ENCODE assay signal across 18 mouse cellular contexts in genomic region chr5:102817641-102818040, GRCm38 (mm10).
DNase-seq lines count a peak whose midpoint lies in the region; ATAC-seq and TF ChIP-seq lines count a peak whose summit lies in the region.
"Had no signal": no experiment of that assay in that cellular context is flagged by ENCODE, and none has a peak within 500 bp of the region (broad histone marks: within the 10 kb centered on the region; RNA-seq: fewer than 3 reads in every experiment).

No protein-coding gene starts in this region.

- no peak overlapping the region for H3K4me3 ChIP-seq in kidney, embryonic 14.5 days (ENCODE audit: low read length)
- H3K4me3 ChIP-seq in liver, embryonic 12.5 days: no peak overlapping the region
- H3K4me3 ChIP-seq: forebrain, embryonic 13.5 days; hindbrain, embryonic 10.5 days; left cerebral cortex, adult 2 months; myocyte had no signal

- no peak for TF ChIP-seq CTCF in Patski (IDR thresholded peaks at IDR 0.05)

- H3K4me1 ChIP-seq in kidney, embryonic 14.5 days (ENCODE audit: control insufficient read depth, insufficient read depth, low read length): 0 out of 2 replicates have a peak, but pooled peaks cover 8% of the 10 kb centered on the region
- H3K4me1 ChIP-seq in liver, embryonic 12.5 days: no peaks in the 10 kb centered on the region
- H3K4me1 ChIP-seq: forebrain, embryonic 13.5 days; hindbrain, embryonic 10.5 days had no signal

- CTCF ChIA-PET in Patski (lab: Charles Lee): interaction anchor here (0.8 to 1.9 kb wide), 11 partner anchors 9 to 57 kb away, joined by 3 to 9 read pairs (median 4); no protein-coding TSS in a partner anchor

- WGBS in kidney, embryonic 14.5 days: 65% methylated on average over 7 of the region's 7 CpGs
- WGBS in liver, embryonic 12.5 days (ENCODE audit: insufficient replicate concordance): 60% methylated on average over 7 of the region's 7 CpGs

- peak; percentile 98 for ATAC-seq in Patski
- ATAC-seq in kidney, embryonic 14.5 days (ENCODE audit: low FRiP score, low TSS enrichment): peak; percentile 96
- ATAC-seq in liver, embryonic 12.5 days: peak; percentile 64; the same call in 1 of the 2 replicates
- ATAC-seq: forebrain, embryonic 13.5 days had no signal

- in situ Hi-C loops in Patski (cut with MboI; ENCODE audit: low pct_unique_long_range_greater_than_20kb): no loop called here

- H3K4me2 ChIP-seq in kidney, embryonic 14.5 days (replicated peaks; ENCODE audit: low read depth, low read length): no peak overlapping the region
- H3K4me2 ChIP-seq in liver, embryonic 12.5 days: no peak overlapping the region
- H3K4me2 ChIP-seq: forebrain, embryonic 13.5 days; midbrain, embryonic 11.5 days had no signal

- no peaks in the 10 kb centered on the region for H3K27me3 ChIP-seq in Patski
- no peaks in the 10 kb centered on the region for H3K27me3 ChIP-seq in kidney, embryonic 14.5 days (ENCODE audit: control insufficient read depth, insufficient read depth, low read length)
- H3K27me3 ChIP-seq in liver, embryonic 12.5 days (replicated peaks): no peaks in the 10 kb centered on the region
- H3K27me3 ChIP-seq: CH12.LX; forebrain, embryonic 13.5 days had no signal

- POLR2A ChIA-PET in Patski (lab: Charles Lee): interaction anchor here (0.6 to 1.5 kb wide), 3 partner anchors 9 to 29 kb away, joined by 3 to 6 read pairs (median 3); no protein-coding TSS in a partner anchor

- H3K36me3 ChIP-seq in kidney, embryonic 14.5 days (ENCODE audit: control insufficient read depth, insufficient read depth, low read length): no peaks in the 10 kb centered on the region
- no peaks in the 10 kb centered on the region for H3K36me3 ChIP-seq in liver, embryonic 12.5 days
- H3K36me3 ChIP-seq: hindbrain, embryonic 10.5 days had no signal

- H3K9ac ChIP-seq in kidney, embryonic 14.5 days (ENCODE audit: low read depth, low read length): no peak overlapping the region
- no peak overlapping the region for H3K9ac ChIP-seq in liver, embryonic 12.5 days
- H3K9ac ChIP-seq: forebrain, embryonic 13.5 days had no signal

- H3K27ac ChIP-seq in kidney, embryonic 14.5 days (ENCODE audit: low read depth, low read length): no peak overlapping the region; the same call in 1 of the 2 replicates
- no peak overlapping the region for H3K27ac ChIP-seq in liver, embryonic 12.5 days
- H3K27ac ChIP-seq: forebrain, embryonic 13.5 days; hindbrain, embryonic 10.5 days; left cerebral cortex, adult 2 months had no signal

- peak; percentile 39 for DNase-seq in gastrocnemius, adult 18-20 months (ENCODE audit: low spot score)
- DNase-seq in gastrocnemius, postnatal 10 days: no peak
- peak; percentile 50 for DNase-seq in Patski (ENCODE audit: low read depth, low spot score)
- DNase-seq in cerebellum, adult 11 months: no peak
- DNase-seq in spleen, adult 12 weeks (ENCODE audit: low spot score): no peak
- DNase-seq in spleen, adult 18-20 months: no peak
- DNase-seq: cerebellum, adult 2 months; gastrocnemius, postnatal 25 days; right cerebral cortex, postnatal 25 days; thymus, postnatal 36 days had no signal

- H3K9me3 ChIP-seq in kidney, embryonic 14.5 days (ENCODE audit: control insufficient read depth, low read length): no peaks in the 10 kb centered on the region
- H3K9me3 ChIP-seq in liver, embryonic 12.5 days (replicated peaks): no peaks in the 10 kb centered on the region
- H3K9me3 ChIP-seq: forebrain, embryonic 13.5 days; hindbrain, embryonic 10.5 days had no signal

Comparison
In these comparisons a context has a peak if more than half of its experiments do, and no peak if none do; other contexts are left out.
1. DNase-seq: peak in gastrocnemius, adult 18-20 months (single experiment) and Patski (single experiment); none in gastrocnemius, postnatal 10 days (single experiment), cerebellum, adult 11 months (single experiment), spleen, adult 12 weeks (single experiment) and spleen, adult 18-20 months (0 of 2).
2. Peak in every context shown above with its lines, with median percentiles within 50 percentile points of each other: ATAC-seq.